Mouse (Mus musculus): ENCODE results near the gene Fastkd3. TPM values are rescaled to one million over a fixed set of nuclear protein-coding genes. Genes with fewer than 3 reads are reported as not detected.
"Not testable (repeated sequence)": the region's sequence is repeated elsewhere in the genome, so short reads cannot be mapped to it uniquely, and the experiment has no call there.

Gene Fastkd3
- polyA plus RNA-seq (2016; fragmentation: Nextera tagmentation; extraction: Ambion mirVana), result 46.1 and 52.5 TPM in 2 replicates

- Histone ChIP-seq H3K27ac (replicated peaks) (peak within 1 kb of the TSS; percentile 92), H3K27me3 (replicated peaks; ENCODE audit: low read depth, poor library complexity, severe bottlenecking) (no peaks in the 10 kb centered on the region), H3K4me1 (peaks cover 12% of the 10 kb centered on the region), H3K36me3 (replicated peaks) (peaks cover 62% of the 10 kb centered on the region), H3K4me3 (peak within 1 kb of the TSS; percentile 79), H3K9me3 (no peaks in the 10 kb centered on the region)
- WGBS, result under 1% methylated on average over 81 of the region's 81 CpGs
- peak; percentile 99 for DNase-seq (ENCODE audit: low spot score)
These were observed at the start of gene Fastkd3, which contains the start of gene Mtrr for GRCm38 (mm10) chr13:68581747-68582516. Fastkd3 (plus strand) TSS chr13:68582234. Mtrr (minus strand) TSS chr13:68582149.

DNA sequence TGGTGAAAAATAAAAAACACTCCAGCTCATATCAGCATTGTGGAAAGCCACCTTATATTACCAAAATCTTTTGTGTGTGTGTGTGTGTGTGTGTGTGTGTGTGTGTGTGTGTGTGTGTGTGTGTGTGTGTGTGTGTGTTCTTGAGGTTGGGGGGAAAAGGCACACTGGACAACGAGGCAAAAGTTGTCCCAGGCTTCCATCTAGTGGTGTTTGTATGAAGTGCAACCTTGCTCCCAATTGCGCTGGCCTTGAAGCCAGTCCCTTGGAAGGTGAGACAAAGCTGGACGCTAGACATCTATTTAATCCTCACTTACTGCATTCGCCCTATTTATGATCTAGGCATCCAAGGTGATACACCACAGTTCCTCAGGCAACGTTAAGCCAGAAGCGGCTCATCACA lies 28.6 kb upstream of the Fastkd3 start:
- H3K27ac ChIP-seq (replicated peaks); H3K4me1 ChIP-seq; H3K36me3 ChIP-seq (replicated peaks); H3K27me3 ChIP-seq (replicated peaks; ENCODE audit: low read depth, poor library complexity, severe bottlenecking); H3K9me3 ChIP-seq; H3K4me3 ChIP-seq: not testable (repeated sequence)
- DNase-seq (ENCODE audit: low spot score), result peak; percentile 22
- WGBS, result 29% methylated on average over 6 of the region's 6 CpGs

- H3K9me3 ChIP-seq, result no peaks in the 10 kb centered on the region
- peaks cover 97% of the 10 kb centered on the region for H3K36me3 ChIP-seq (replicated peaks)
- no peaks in the 10 kb centered on the region for H3K27me3 ChIP-seq (replicated peaks; ENCODE audit: low read depth, poor library complexity, severe bottlenecking)
- no peak overlapping the region for H3K4me3 ChIP-seq
- no peak overlapping the region for H3K27ac ChIP-seq (replicated peaks)
- H3K4me1 ChIP-seq, result peaks cover 3% of the 10 kb centered on the region; the same call in 1 of the 2 replicates
- no peak for DNase-seq (ENCODE audit: low spot score)
- WGBS, result 92% methylated on average over 9 of the region's 9 CpGs
These were observed 13.9 kb upstream of the Fastkd3 start for GRCm38 (mm10) chr13:68568110-68568509.

GRCm38 (mm10) chr13:68568548-68568947 lies 13.5 kb upstream of the Fastkd3 start:
- no peak overlapping the region for H3K27ac ChIP-seq (replicated peaks)
- H3K4me1 ChIP-seq, result peaks cover 7% of the 10 kb centered on the region; the same call in 1 of the 2 replicates
- H3K9me3 ChIP-seq, result no peaks in the 10 kb centered on the region
- no peak overlapping the region for H3K4me3 ChIP-seq
- WGBS, result 93% methylated on average over 11 of the region's 11 CpGs
- H3K27me3 ChIP-seq (replicated peaks; ENCODE audit: low read depth, poor library complexity, severe bottlenecking), result no peaks in the 10 kb centered on the region
- peaks cover 97% of the 10 kb centered on the region for H3K36me3 ChIP-seq (replicated peaks)
- DNase-seq (ENCODE audit: low spot score), result no peak

GRCm38 (mm10) chr13:68569589-68570336 lies 12.3 kb upstream of the Fastkd3 start:
- Histone ChIP-seq H3K9me3 (no peaks in the 10 kb centered on the region), H3K27ac (replicated peaks) (no peak overlapping the region), H3K27me3 (replicated peaks; ENCODE audit: low read depth, poor library complexity, severe bottlenecking) (no peaks in the 10 kb centered on the region), H3K4me3 (no peak overlapping the region), H3K4me1 (peaks cover 7% of the 10 kb centered on the region; the same call in 1 of the 2 replicates), H3K36me3 (replicated peaks) (peaks cover 97% of the 10 kb centered on the region)
- WGBS, result 77% methylated on average over 17 of the region's 17 CpGs
- peak; percentile 44 for DNase-seq (ENCODE audit: low spot score)

GRCm38 (mm10) chr13:68572247-68572646 lies 9.8 kb upstream of the Fastkd3 start:
- peaks cover 97% of the 10 kb centered on the region for H3K36me3 ChIP-seq (replicated peaks)

DNA sequence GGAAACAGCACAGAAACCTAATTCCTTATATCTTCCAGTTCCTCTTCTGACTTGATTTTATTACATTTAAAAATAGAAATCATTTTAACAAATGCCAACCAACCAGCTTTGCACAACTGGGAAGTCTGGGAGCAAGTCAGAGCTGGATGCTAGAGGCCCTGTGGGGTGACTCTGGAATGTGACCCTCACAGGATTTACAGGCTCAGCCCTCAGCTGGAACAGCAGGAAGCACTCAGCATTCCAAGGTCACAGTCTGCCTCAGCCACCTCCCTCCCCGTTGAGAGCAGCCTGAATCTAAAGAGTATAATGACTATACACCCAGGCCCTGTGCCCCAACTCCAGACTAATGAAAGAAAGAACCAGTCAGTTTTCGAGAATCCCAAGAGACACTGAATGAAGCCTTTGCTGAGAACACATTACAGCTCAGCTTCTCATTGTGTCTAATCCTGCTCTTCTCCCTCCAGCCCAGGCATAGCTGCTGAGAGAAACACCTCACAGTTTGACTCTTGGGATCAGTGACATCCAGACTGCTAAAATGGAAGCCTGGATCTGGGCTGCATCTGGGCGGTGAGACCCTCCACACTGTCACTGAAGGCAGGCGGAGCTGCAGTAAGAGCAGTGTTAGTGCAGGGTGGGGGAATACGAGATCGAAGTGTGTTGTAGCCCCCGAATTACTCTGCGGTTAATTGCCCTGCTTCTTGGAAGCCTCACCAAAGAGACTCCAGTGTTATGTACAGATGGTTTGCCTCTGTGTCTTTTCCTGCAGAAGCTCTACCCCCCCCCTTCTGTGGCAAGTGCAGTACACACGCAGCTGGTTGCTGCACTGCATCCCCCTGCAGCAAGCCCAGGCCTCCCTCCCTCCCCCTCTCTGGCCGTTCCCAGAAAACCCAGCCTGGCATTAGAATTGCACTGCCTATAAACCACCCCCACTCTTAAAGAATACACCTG lies 8.8 kb upstream of the Fastkd3 start:
- Histone ChIP-seq H3K27ac (replicated peaks) (peak overlapping the region; percentile 44; the same call in 1 of the 2 replicates), H3K4me1 (peaks cover 7% of the 10 kb centered on the region; the same call in 1 of the 2 replicates), H3K4me3 (no peak overlapping the region), H3K27me3 (replicated peaks; ENCODE audit: low read depth, poor library complexity, severe bottlenecking) (no peaks in the 10 kb centered on the region), H3K9me3 (no peaks in the 10 kb centered on the region), H3K36me3 (replicated peaks) (peaks cover 97% of the 10 kb centered on the region)
- WGBS, result 67% methylated on average over 10 of the region's 10 CpGs
- peak; percentile 53 for DNase-seq (ENCODE audit: low spot score)

More at GRCm38 (mm10) chr13:68572247-68572646, 9.8 kb upstream of the Fastkd3 start:
- no peaks in the 10 kb centered on the region for H3K27me3 ChIP-seq (replicated peaks; ENCODE audit: low read depth, poor library complexity, severe bottlenecking)
- no peaks in the 10 kb centered on the region for H3K9me3 ChIP-seq
- no peak for DNase-seq (ENCODE audit: low spot score)
- WGBS, result 90% methylated on average over 19 of the region's 19 CpGs
- no peak overlapping the region for H3K27ac ChIP-seq (replicated peaks)
- H3K4me1 ChIP-seq, result peaks cover 7% of the 10 kb centered on the region; the same call in 1 of the 2 replicates
- no peak overlapping the region for H3K4me3 ChIP-seq

DNA sequence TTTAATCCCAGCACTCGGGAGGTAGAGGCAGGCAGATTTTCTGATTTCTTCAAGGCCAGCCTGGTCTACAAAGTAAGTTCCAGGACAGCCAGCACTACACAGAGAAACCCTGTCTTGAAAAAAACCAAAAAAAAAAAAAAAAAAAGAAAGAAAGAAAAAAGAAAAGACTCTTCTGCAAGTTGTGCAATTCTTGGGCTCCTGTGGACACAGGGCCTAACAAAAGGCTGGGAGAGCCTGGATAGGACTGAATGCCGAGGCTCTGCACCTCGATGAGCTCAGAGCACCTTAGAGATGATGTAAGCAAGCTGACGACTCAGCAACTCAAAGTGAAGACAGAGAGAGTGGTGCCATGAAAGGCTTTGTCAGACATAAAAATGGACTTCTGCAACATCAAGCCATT lies 7.6 kb upstream of the Fastkd3 start:
- Histone ChIP-seq H3K4me3 (no peak overlapping the region), H3K36me3 (replicated peaks) (peaks cover 97% of the 10 kb centered on the region), H3K27me3 (replicated peaks; ENCODE audit: low read depth, poor library complexity, severe bottlenecking) (no peaks in the 10 kb centered on the region), H3K4me1 (peaks cover 7% of the 10 kb centered on the region; the same call in 1 of the 2 replicates), H3K27ac (replicated peaks) (no peak overlapping the region), H3K9me3 (no peaks in the 10 kb centered on the region)
- 86% methylated on average over 4 of the region's 4 CpGs for WGBS
- DNase-seq (ENCODE audit: low spot score), result no peak

GRCm38 (mm10) chr13:68577945-68578344 lies 4.1 kb upstream of the Fastkd3 start:
- Histone ChIP-seq H3K36me3 (replicated peaks) (peaks cover 66% of the 10 kb centered on the region), H3K27ac (replicated peaks) (no peak overlapping the region), H3K4me1 (peaks cover 16% of the 10 kb centered on the region), H3K9me3 (no peaks in the 10 kb centered on the region), H3K27me3 (replicated peaks; ENCODE audit: low read depth, poor library complexity, severe bottlenecking) (no peaks in the 10 kb centered on the region), H3K4me3 (no peak overlapping the region)
- 94% methylated on average over 7 of the region's 7 CpGs for WGBS
- DNase-seq (ENCODE audit: low spot score), result no peak

DNA sequence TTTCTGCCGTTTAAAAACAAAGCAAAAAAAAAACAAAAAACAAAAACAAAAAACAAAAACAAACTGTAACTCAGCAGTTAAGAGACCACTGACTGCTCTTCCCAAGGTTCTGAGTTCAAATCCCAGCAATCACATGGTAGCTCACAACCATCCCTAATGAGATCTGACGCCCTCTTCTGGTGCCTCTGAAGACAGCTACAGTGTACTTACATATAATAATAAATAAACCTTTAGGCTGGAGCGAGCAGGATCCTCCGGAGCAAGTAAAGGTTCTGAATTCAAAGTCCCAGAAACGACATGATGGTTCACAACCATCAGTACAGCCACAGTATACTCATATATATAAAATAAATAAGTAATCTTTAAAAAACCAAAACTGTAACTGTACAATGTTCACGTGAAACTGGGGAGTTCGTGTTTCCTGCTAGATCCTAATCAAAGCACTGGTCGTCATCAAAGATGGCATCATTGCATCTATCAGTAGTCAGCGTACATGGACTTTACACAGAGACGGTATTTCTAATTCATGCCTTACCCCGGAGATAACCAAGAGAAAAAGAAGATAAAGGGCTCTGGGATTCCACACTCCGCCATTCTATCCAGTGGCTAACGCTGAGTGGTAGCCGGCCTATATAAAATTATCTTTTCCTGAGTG lies 821 bp upstream of the Fastkd3 start:
- Histone ChIP-seq H3K4me1 (peaks cover 12% of the 10 kb centered on the region), H3K36me3 (replicated peaks) (peaks cover 62% of the 10 kb centered on the region), H3K27ac (replicated peaks) (peak overlapping the region; percentile 92), H3K27me3 (replicated peaks; ENCODE audit: low read depth, poor library complexity, severe bottlenecking) (no peaks in the 10 kb centered on the region), H3K4me3 (peak overlapping the region; percentile 79), H3K9me3 (no peaks in the 10 kb centered on the region)
- no peak for DNase-seq (ENCODE audit: low spot score)
- 25% methylated on average over 14 of the region's 14 CpGs for WGBS

- H3K36me3 ChIP-seq (replicated peaks), result peaks cover 62% of the 10 kb centered on the region
- H3K4me1 ChIP-seq, result peaks cover 12% of the 10 kb centered on the region
- DNase-seq (ENCODE audit: low spot score), result no peak
- H3K9me3 ChIP-seq, result no peaks in the 10 kb centered on the region
- 2% methylated on average over 11 of the region's 11 CpGs for WGBS
- H3K4me3 ChIP-seq, result peak overlapping the region; percentile 79
- H3K27ac ChIP-seq (replicated peaks), result peak overlapping the region; percentile 92
- no peaks in the 10 kb centered on the region for H3K27me3 ChIP-seq (replicated peaks; ENCODE audit: low read depth, poor library complexity, severe bottlenecking)
These were observed 415 bp downstream of the Fastkd3 start for GRCm38 (mm10) chr13:68582517-68582780.

Data from embryonic facial prominence, embryonic 10.5 days (tissue).